Mouse (Mus musculus) limb, embryonic 15.5 days (tissue): ENCODE results near the gene Cdh9. TPM values are rescaled to one million over a fixed set of nuclear protein-coding genes. Genes with fewer than 3 reads are reported as not detected.

ENCODE experiments used
- ATAC-seq: fragments of 200-750 bp; cut with Nextera tagmentation; 2 replicates; pipeline ENCODE4 v1.8.0; 2017; ENCODE audit warnings: low read depth, moderate TSS enrichment; ENCODE audit not compliant: insufficient number of reproducible peaks, low FRiP score, low TSS enrichment
- H3K27ac ChIP-seq: fragments of 300-500 bp; sonication (generic); 2 replicates; pipeline ENCODE4 v1.5.1; 2015; ENCODE audit warnings: moderate library complexity, mild to moderate bottlenecking, inconsistent platforms
- H3K27me3 ChIP-seq: fragments of 300-500 bp; sonication (generic); 2 replicates; pipeline ENCODE4 v1.6.1; 2015; ENCODE audit warnings: inconsistent platforms
- H3K36me3 ChIP-seq: fragments of 300-500 bp; sonication (generic); 2 replicates; pipeline ENCODE4 v1.6.1; 2015; ENCODE audit warnings: inconsistent platforms
- H3K4me1 ChIP-seq: fragments of 300-500 bp; sonication (generic); 2 replicates; pipeline ENCODE4 v1.6.1; 2015; ENCODE audit warnings: inconsistent platforms
- H3K4me2 ChIP-seq: fragments of 300-500 bp; sonication (generic); 2 replicates; pipeline ENCODE4 v1.6.1; 2015; ENCODE audit warnings: mild to moderate bottlenecking, inconsistent platforms
- H3K4me3 ChIP-seq: fragments of 300-500 bp; sonication (generic); 2 replicates; pipeline ENCODE4 v1.5.1; 2015; ENCODE audit warnings: mild to moderate bottlenecking, inconsistent platforms
- H3K9ac ChIP-seq: fragments of 300-500 bp; sonication (generic); 2 replicates; pipeline ENCODE4 v1.6.1; 2015; ENCODE audit warnings: inconsistent platforms
- H3K9me3 ChIP-seq: fragments of 300-500 bp; sonication (generic); 2 replicates; pipeline ENCODE4 v1.6.1; 2016; ENCODE audit warnings: inconsistent platforms
- WGBS: fragments of 180-500 bp; shearing (Covaris S2); methylation state at CpG from one replicate; pipeline ENCODE4 v1.1.7; 2015; 5-methylcytosine and 5-hydroxymethylcytosine counted together
- polyA plus RNA-seq: library from polyadenylated mRNA; unstranded; fragments of >200 nt; fragmentation: Nextera tagmentation; extraction: Ambion mirVana; gene quantifications from 2 replicates; pipeline ENCODE4 v1.2.1, GENCODE M21; 2015

Cdh9 gene
- 0.53 and 0.77 TPM in 2 replicates for polyA plus RNA-seq

DNA sequence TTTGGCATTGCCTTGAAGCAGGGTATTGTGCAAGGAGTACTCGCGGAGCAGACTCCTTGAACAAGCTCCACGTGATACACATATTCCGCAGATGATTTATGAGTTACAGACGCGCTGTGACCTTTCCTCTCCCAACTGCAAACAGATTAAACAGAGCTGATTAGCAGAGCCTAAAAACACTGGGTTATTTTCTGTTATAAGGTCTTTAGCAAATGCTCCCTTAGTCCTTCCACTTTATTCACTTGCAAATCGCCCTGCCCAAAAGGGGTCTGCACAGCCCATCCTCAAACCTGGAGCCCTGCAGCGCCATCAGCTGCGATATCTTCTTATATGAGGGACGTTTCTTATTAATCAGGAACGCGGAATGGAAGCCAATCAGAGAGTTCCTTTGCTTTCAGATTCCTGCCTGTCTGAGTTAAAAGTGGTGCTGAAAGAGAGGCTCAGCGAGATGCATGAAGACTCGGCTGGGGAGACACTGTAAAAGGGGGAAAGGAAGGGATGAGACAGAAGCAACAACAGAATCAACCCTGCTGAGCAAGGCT, at the start of gene Cdh9:
Gene Cdh9 (plus strand): TSS at position 287 of the 542 bp plus-strand sequence.
- Histone ChIP-seq H3K4me3 (peak within 1 kb of the TSS; percentile 31), H3K36me3 (no peaks in the 10 kb centered on the region), H3K27ac (no peak within 1 kb of the TSS), H3K9me3 (no peaks in the 10 kb centered on the region), H3K4me2 (peak within 1 kb of the TSS; percentile 47), H3K27me3 (no peaks in the 10 kb centered on the region), H3K4me1 (no peaks in the 10 kb centered on the region), H3K9ac (no peak within 1 kb of the TSS)
- no peak for ATAC-seq
- WGBS, result 2% methylated on average over 14 of the region's 14 CpGs

DNA sequence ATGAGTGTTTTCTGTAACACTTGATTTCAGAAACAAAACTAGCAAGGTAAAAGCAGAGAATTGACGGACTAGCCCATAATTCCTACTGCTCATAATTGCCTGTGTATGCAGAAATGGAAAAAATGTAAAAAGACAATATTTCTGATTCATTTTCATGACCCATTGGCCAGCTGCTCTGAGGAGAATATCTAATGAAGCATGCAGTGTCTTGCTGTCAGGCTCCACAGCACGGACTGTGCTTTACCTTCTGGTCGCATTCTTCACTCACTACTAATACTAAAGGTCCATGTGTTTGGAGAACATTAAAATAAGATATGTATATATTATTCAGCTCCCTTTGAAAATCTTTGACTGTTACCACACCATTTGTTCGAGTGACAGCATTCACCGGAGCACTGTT, 49.5 kb upstream of the Cdh9 start:
- Histone ChIP-seq H3K4me1 (no peaks in the 10 kb centered on the region), H3K9me3 (no peaks in the 10 kb centered on the region), H3K36me3 (no peaks in the 10 kb centered on the region), H3K9ac (no peak overlapping the region), H3K27ac (no peak overlapping the region), H3K4me2 (no peak overlapping the region), H3K4me3 (no peak overlapping the region), H3K27me3 (no peaks in the 10 kb centered on the region)
- WGBS, result 83% methylated on average over 5 of the region's 5 CpGs
- no peak for ATAC-seq

DNA sequence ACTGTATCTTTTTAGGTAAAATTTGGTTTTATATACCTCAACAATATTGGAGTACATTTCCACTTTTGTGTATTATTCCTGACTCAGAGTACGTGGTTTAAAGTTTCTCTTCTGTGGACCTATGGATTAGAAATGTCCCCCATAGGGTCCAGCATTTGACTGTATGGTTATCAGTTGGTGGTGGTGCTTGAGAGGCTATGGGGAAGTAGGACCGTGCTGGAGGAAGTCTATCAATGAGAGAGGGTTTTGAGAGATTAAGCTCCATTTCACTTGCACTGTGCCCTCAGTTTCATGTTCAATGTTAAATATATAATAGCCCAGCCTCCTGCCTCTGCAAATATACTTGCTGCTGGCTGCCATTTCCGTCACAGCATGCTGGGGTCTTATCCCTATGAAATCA, 28.7 kb upstream of the Cdh9 start:
- Histone ChIP-seq H3K4me2 (no peak overlapping the region), H3K9ac (no peak overlapping the region), H3K4me1 (no peaks in the 10 kb centered on the region), H3K4me3 (no peak overlapping the region), H3K36me3 (no peaks in the 10 kb centered on the region), H3K27me3 (no peaks in the 10 kb centered on the region), H3K9me3 (no peaks in the 10 kb centered on the region), H3K27ac (no peak overlapping the region)
- no peak for ATAC-seq
- 70% methylated on average over 3 of the region's 3 CpGs for WGBS

DNA sequence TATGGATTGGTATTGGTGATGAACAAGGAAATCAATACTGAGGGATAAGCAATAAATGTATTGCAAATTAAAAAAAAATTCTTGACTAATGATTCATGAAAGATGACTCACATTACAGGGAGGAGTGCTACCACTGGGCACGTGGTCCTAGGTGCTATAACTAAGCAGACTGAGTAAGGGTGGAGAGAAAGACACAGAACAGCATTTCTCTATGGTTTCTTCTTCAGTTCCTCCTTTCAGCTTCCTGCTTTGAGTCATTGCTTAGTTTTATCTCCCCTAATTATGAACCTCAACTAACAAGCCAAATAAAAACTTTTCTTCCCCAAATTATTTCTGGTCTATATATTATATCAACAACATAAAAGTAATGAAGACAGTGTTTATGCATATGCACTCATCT, 26.2 kb upstream of the Cdh9 start:
- WGBS, result 60% methylated on average over 1 of the region's 1 CpGs
- no peaks in the 10 kb centered on the region for H3K4me1 ChIP-seq
- ATAC-seq, result no peak

DNA sequence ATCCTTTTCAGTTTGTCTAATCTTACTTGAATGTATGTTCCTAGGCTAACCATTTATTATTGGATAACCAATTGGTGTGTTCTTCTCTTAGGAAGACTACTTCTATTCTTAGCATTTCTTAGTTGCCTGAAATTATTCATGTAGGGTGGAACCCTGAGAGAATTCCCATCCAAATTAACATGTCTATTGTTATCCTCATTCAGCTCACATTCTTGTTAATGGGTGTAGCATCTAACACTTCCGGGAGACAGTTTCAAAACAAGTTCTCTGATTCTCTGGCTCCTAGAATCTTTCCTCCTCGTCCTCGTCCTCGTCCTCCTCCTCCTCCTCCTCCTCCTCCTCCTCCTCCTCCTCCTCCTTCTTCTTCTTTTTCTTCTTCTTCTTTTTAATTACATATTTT, 10.5 kb downstream of the Cdh9 start:
- Histone ChIP-seq H3K9me3 (no peaks in the 10 kb centered on the region), H3K4me2 (no peak overlapping the region), H3K27ac (no peak overlapping the region), H3K4me3 (no peak overlapping the region), H3K27me3 (no peaks in the 10 kb centered on the region), H3K36me3 (no peaks in the 10 kb centered on the region), H3K9ac (no peak overlapping the region), H3K4me1 (no peaks in the 10 kb centered on the region)
- no peak for ATAC-seq
- WGBS, result 84% methylated on average over 4 of the region's 4 CpGs

More for the DNA sequence above, 26.2 kb upstream of the Cdh9 start:
- no peak overlapping the region for H3K4me3 ChIP-seq
- no peak overlapping the region for H3K9ac ChIP-seq
- H3K4me2 ChIP-seq, result no peak overlapping the region
- H3K9me3 ChIP-seq, result no peaks in the 10 kb centered on the region
- H3K36me3 ChIP-seq, result no peaks in the 10 kb centered on the region
- no peaks in the 10 kb centered on the region for H3K27me3 ChIP-seq
- H3K27ac ChIP-seq, result no peak overlapping the region

DNA sequence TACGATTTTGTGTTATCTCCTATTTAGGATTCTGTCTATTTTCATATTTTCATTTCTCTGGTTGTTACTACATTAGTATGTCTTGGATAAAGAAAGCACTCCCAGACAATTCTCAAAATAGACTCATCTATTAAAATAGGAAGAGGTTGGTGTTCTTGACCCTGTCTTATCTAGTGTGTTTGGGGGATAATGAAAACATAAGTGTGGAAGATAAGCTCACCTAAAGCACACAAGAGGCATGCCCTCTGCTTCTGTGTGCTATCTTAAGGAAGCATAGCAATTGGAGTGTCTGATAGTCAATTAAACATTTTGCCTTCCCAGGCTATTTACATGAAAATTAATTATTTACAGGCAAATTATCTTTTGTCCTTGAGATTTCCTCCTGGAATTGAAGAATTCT, 18.1 kb downstream of the Cdh9 start:
- Histone ChIP-seq H3K9me3 (no peaks in the 10 kb centered on the region), H3K36me3 (no peaks in the 10 kb centered on the region), H3K4me2 (no peak overlapping the region), H3K4me1 (no peaks in the 10 kb centered on the region), H3K9ac (no peak overlapping the region), H3K4me3 (no peak overlapping the region), H3K27me3 (no peaks in the 10 kb centered on the region), H3K27ac (no peak overlapping the region)
- WGBS, result 87% methylated on average over 1 of the region's 1 CpGs
- no peak for ATAC-seq

DNA sequence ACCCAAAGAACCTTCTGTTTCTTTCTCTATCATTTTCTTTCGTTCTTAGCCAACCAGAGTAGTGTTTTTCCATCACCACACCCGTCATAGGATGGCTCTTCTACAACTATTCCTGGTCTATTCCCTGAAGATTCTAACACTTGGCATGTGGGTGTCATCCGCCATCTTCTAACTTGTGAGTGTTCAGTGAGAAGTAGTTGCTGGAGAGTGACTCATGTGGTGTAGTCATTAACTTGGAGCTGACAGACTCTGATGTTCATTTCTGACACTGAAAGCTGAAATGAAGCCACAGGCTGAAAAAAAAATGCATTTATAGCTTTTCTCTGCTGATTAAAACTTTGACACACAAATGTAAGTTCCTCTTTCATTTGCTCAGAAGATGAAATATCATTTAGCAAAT, 34.7 kb downstream of the Cdh9 start:
- no peak overlapping the region for H3K27ac ChIP-seq
- no peak overlapping the region for H3K4me2 ChIP-seq
- no peaks in the 10 kb centered on the region for H3K4me1 ChIP-seq
- no peak overlapping the region for H3K9ac ChIP-seq
- H3K36me3 ChIP-seq, result no peaks in the 10 kb centered on the region
- H3K27me3 ChIP-seq, result no peaks in the 10 kb centered on the region
- H3K9me3 ChIP-seq, result no peaks in the 10 kb centered on the region
- 79% methylated on average over 3 of the region's 3 CpGs for WGBS
- no peak overlapping the region for H3K4me3 ChIP-seq
- ATAC-seq, result no peak

DNA sequence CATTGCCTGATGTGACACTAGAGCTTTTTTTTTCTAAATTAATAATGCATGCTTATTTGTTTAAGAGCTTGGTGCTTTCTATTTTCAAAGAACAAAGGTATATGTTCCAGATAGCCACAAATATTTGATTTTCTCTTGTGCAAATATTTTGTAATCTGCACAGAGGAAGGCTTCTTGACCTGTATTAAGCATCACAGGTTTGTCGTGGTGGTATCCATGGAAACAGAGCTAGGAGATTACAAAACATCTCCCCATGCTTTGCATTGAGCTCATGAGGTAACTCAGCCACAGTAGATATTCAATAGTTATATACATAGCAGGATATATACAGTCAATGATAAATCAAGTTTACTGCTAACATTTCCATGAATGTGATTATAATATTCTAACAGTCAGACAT, 56.0 kb downstream of the Cdh9 start:
- Histone ChIP-seq H3K36me3 (no peaks in the 10 kb centered on the region), H3K4me2 (no peak overlapping the region), H3K4me3 (no peak overlapping the region), H3K27ac (no peak overlapping the region), H3K4me1 (no peaks in the 10 kb centered on the region), H3K27me3 (no peaks in the 10 kb centered on the region), H3K9me3 (no peaks in the 10 kb centered on the region), H3K9ac (no peak overlapping the region)
- no peak for ATAC-seq
- 60% methylated on average over 1 of the region's 1 CpGs for WGBS

DNA sequence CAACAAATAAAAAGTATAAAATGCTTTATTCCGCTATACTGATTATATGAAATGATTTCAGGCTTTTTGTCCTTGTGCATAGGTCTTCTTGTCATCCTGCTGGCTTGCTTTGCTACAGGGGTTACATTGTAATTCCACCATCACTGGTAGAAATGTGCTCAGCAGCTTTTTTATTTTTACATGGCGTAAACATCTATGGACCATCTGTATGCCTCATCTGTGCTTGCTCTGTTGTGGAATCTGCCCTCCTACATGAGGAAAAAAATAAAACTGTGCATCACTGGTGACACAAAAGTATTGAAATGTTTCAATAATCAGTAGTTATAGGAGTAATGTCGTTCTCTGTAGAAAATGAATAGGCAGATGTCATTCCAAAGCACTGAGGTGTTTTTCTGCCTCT, 64.3 kb downstream of the Cdh9 start:
- Histone ChIP-seq H3K36me3 (no peaks in the 10 kb centered on the region), H3K27me3 (no peaks in the 10 kb centered on the region), H3K4me3 (no peak overlapping the region), H3K9ac (no peak overlapping the region), H3K4me1 (no peaks in the 10 kb centered on the region), H3K4me2 (no peak overlapping the region), H3K27ac (no peak overlapping the region), H3K9me3 (no peaks in the 10 kb centered on the region)
- WGBS, result 78% methylated on average over 3 of the region's 3 CpGs
- ATAC-seq, result no peak

DNA sequence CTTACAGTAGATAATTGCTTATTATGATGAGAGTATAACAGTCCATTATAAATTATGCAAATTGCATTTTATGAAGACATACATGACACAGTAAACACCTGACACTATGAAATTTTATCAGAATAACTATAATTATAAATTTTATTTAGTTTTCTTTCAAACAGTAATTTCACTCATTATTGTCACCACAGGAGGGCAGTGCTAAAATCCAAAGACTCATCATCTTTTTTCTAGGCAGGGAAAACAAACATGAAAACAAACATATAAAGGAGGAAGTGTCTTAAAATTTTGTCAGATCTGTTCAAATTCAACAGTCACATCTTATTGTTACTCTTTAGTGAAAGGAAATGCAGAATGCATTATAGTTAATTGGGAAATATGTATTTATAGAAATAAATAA, 72.7 kb downstream of the Cdh9 start:
- H3K4me3 ChIP-seq, result no peak overlapping the region
- no peak for ATAC-seq
- H3K9ac ChIP-seq, result no peak overlapping the region
- no peaks in the 10 kb centered on the region for H3K4me1 ChIP-seq
- H3K27me3 ChIP-seq, result no peaks in the 10 kb centered on the region
- no peak overlapping the region for H3K4me2 ChIP-seq
- H3K36me3 ChIP-seq, result no peaks in the 10 kb centered on the region
- no peak overlapping the region for H3K27ac ChIP-seq
- no peaks in the 10 kb centered on the region for H3K9me3 ChIP-seq

DNA sequence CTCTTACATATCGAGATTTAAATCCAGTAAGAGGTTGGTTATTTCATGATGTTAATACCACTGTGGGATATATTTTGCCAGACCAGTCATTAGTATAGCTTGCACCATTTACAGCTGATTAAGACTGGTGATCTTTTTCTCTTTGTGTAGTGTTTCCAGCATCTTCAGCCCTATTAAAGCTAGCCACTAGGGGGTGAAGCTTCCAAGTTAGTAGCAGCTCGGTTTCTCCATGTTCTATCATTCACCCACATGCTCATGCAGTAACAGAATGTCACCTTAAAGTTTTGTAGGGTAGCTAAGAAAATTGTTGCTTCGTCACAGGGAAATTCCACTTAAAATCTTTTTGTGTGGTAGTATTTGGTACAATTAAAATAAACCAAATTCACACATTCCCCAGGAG, 82.2 kb downstream of the Cdh9 start:
- no peaks in the 10 kb centered on the region for H3K36me3 ChIP-seq
- H3K9ac ChIP-seq, result no peak overlapping the region
- no peaks in the 10 kb centered on the region for H3K27me3 ChIP-seq
- no peak overlapping the region for H3K4me3 ChIP-seq
- H3K4me1 ChIP-seq, result no peaks in the 10 kb centered on the region
- ATAC-seq, result no peak
- H3K9me3 ChIP-seq, result no peaks in the 10 kb centered on the region
- 67% methylated on average over 3 of the region's 3 CpGs for WGBS
- H3K4me2 ChIP-seq, result no peak overlapping the region
- H3K27ac ChIP-seq, result no peak overlapping the region

DNA sequence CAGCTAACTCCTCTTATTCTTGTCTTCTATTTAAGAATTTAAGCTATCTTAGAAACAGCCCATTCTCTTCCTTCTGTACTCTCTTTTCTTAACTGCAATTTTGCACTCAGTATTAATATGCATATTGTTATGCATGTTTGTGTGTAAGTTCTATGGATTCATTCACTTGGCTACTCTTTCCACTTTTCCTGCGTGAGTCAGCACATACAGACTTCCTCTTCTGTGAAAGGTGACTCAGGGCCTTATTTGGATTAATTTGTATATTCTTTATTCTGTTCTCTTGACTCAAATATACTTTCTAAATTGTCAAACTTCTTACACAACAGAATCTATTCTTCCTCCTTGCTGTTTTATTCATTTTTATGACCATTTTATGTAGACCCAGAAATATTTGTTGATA, 85.5 kb downstream of the Cdh9 start:
- no peak overlapping the region for H3K4me2 ChIP-seq
- H3K36me3 ChIP-seq, result no peaks in the 10 kb centered on the region
- H3K27me3 ChIP-seq, result no peaks in the 10 kb centered on the region
- WGBS, result 90% methylated on average over 1 of the region's 1 CpGs
- no peak overlapping the region for H3K4me3 ChIP-seq
- no peak overlapping the region for H3K27ac ChIP-seq
- no peak for ATAC-seq
- H3K4me1 ChIP-seq, result no peaks in the 10 kb centered on the region
- H3K9ac ChIP-seq, result no peak overlapping the region
- no peaks in the 10 kb centered on the region for H3K9me3 ChIP-seq

DNA sequence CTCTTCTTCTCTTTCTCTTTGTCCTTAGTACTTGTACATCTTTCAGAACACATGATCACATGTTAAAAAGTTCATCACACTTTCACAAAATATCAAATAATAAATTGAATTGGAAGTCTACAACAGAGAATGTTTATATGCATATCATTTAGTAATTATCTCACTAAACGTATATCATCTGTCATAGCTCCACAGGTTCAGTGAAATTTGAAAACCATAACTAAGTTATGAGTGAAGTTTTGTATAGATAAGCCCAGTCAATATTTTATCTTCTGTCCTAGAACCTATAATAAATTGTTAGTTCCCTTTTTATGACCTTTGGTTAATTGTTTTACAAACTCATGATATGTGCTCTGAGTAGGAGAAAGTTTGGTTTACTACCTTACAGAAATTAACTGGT, 106.2 kb downstream of the Cdh9 start:
- ATAC-seq, result no peak
- Histone ChIP-seq H3K4me2 (no peak overlapping the region), H3K27ac (no peak overlapping the region), H3K9me3 (no peaks in the 10 kb centered on the region), H3K9ac (no peak overlapping the region), H3K27me3 (no peaks in the 10 kb centered on the region), H3K36me3 (no peaks in the 10 kb centered on the region), H3K4me3 (no peak overlapping the region), H3K4me1 (no peaks in the 10 kb centered on the region)
- 85% methylated on average over 1 of the region's 1 CpGs for WGBS
